Mouse (Mus musculus): Measurements from ENCODE around the gene Gm3460.
"Not testable (repeated sequence)": the region's sequence is repeated elsewhere in the genome, so short reads cannot be mapped to it uniquely, and the experiment has no call there.

- not testable (repeated sequence) for TF ChIP-seq CTCF (IDR thresholded peaks at IDR 0.05; ENCODE audit: borderline replicate concordance, extremely low read depth, insufficient read depth, insufficient read length); POLR2A (IDR thresholded peaks at IDR 0.05; ENCODE audit: borderline replicate concordance, extremely low read depth, insufficient read depth, insufficient read length, poor library complexity, severe bottlenecking)
Measured at GRCm38 (mm10) chr14:6606436-6606835, 15.8 kb downstream of the Gm3460 start.

Data from brain, embryonic 14.5 days (tissue).